Mouse (Mus musculus) thymus, adult 2 months (tissue): ENCODE results near the gene Phex.

Experiments
- CTCF ChIP-seq: fragments of 200-500 bp; IDR thresholded peaks from 2 replicates; pipeline ENCODE4 v1.5.1; 2012; ENCODE audit warnings: mild to moderate bottlenecking, control low read depth, low read length, moderate library complexity, borderline replicate concordance; ENCODE audit not compliant: control insufficient read depth, poor library complexity, insufficient read depth; ENCODE audit errors: extremely low read depth
- POLR2A ChIP-seq: fragments of 200-500 bp; IDR thresholded peaks from 2 replicates; pipeline ENCODE4 v1.6.1; 2012; ENCODE audit warnings: mild to moderate bottlenecking, low read length, control low read depth, moderate library complexity; ENCODE audit not compliant: control insufficient read depth, poor library complexity, insufficient read depth; ENCODE audit errors: extremely low read depth

- TF ChIP-seq CTCF = no peak
- no peak for TF ChIP-seq POLR2A
Measured at GRCm38 (mm10) chrX:157454430-157454829, 39.3 kb upstream of the Phex start.
